Mouse (Mus musculus): ENCODE results near the gene Neo1.

DNA sequence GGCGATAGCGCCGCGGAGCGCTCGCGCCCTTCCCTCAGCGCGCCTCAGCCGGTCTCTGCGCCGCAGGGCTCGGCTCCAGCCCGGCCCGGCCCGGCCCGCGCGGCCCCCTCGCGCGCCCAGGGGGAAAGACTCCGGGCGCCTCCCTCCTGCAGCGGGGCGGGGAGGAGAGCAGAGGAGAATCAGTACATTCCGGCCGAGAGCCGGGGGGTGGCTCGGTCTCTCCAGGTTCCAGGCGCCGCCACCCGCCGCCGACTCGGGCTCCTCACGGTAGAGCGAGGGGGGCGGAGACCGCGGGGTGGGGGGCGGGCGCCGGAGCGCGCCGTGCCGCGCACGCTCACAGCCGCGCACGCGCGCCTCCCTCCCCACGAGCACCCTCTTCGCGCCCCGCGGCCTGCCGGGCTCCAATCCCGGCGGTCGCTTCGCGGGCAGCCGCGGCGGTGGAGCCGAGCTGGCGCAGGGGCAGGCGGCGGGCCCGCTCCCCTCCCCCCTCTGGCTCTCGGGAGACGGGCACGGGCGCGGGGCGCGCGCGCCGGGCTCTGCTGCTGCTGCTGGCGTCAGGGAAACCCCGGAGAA is at the start of gene Neo1:
- TF ChIP-seq CTCF (conservative IDR thresholded peaks at IDR 0.05 in 1 of 2, IDR thresholded peaks at IDR 0.05 in 1 of 2; ENCODE audit: low read depth in 2 of 2, low read length in 2 of 2) (no peak), POLR2A (IDR thresholded peaks at IDR 0.05; ENCODE audit: low read depth, low read length) (no peak), E2F4 (IDR thresholded peaks at IDR 0.05; ENCODE audit: insufficient replicate concordance, low read depth, low read length) (no peak)
